Mouse (Mus musculus) layer of hippocampus, adult 2 months (tissue): ENCODE measurements around the gene Gm49320. TPM values are rescaled to one million over a fixed set of nuclear protein-coding genes. Genes with fewer than 3 reads are reported as not detected.
"Not testable (repeated sequence)": the region's sequence is repeated elsewhere in the genome, so short reads cannot be mapped to it uniquely, and the experiment has no call there.

ENCODE experiments used
- DNase-seq, 2 experiments: peaks; one replicate each; pipeline ENCODE4 v3.0.0; 2022; ENCODE audit warnings: low spot score in 2 of 2
- H3K27ac ChIP-seq: fragments of 200-600 bp; 2 replicates; pipeline ENCODE4 v1.8.1; 2022
- H3K4me3 ChIP-seq: fragments of 200-600 bp; 2 replicates; pipeline ENCODE4 v1.8.1; 2022; ENCODE audit warnings: mild to moderate bottlenecking
- CTCF ChIP-seq: fragments of 200-600 bp; conservative IDR thresholded peaks from 2 replicates; pipeline ENCODE4 v1.8.1; 2022; ENCODE audit warnings: antibody characterized with exemption, mild to moderate bottlenecking, moderate library complexity
- total RNA-seq, 2 experiments: library from RNA; stranded (reverse); gene quantifications; 2 replicates each; pipeline ENCODE4 v1.2.3; 2021

Gene Gm49320
- total RNA-seq, 2 experiments from 2014 or later = 1.1 to 2.4 TPM

GRCm38 (mm10) chr8:4237814-4238433 lies 741 bp upstream of the Gm49320 start:
- H3K4me3 ChIP-seq = peak overlapping the region; percentile 92
- TF ChIP-seq CTCF = no peak
- H3K27ac ChIP-seq = peak overlapping the region; percentile 94
- DNase-seq = no peak

- DNase-seq = no peak
- no peak for TF ChIP-seq CTCF
- peak overlapping the region; percentile 94 for H3K27ac ChIP-seq
- peak overlapping the region; percentile 92 for H3K4me3 ChIP-seq
Measured at GRCm38 (mm10) chr8:4239193-4239890, 677 bp downstream of the Gm49320 start.

- TF ChIP-seq CTCF = no peak
- Histone ChIP-seq H3K4me3 (no peak overlapping the region), H3K27ac (no peak overlapping the region)
- no peak for DNase-seq
Measured at GRCm38 (mm10) chr8:4245061-4245460, 6.4 kb downstream of the Gm49320 start.

- H3K27ac ChIP-seq = no peak overlapping the region
- H3K4me3 ChIP-seq = no peak overlapping the region
- DNase-seq = no peak
- TF ChIP-seq CTCF = no peak
Measured at GRCm38 (mm10) chr8:4245737-4246136, 7.1 kb downstream of the Gm49320 start.

- H3K27ac ChIP-seq = no peak overlapping the region
- no peak for TF ChIP-seq CTCF
- no peak overlapping the region for H3K4me3 ChIP-seq
- no peak for DNase-seq
Measured at GRCm38 (mm10) chr8:4247241-4247640, 8.6 kb downstream of the Gm49320 start.

GRCm38 (mm10) chr8:4247951-4248540 lies 9.4 kb downstream of the Gm49320 start, which contains the start of gene Tgfbr3l:
Tgfbr3l (plus strand) TSS chr8:4248214.
- DNase-seq = no peak
- H3K4me3 ChIP-seq = no peak within 1 kb of the TSS
- TF ChIP-seq CTCF = no peak
- H3K27ac ChIP-seq = peak within 1 kb of the TSS; percentile 43; the same call in 1 of the 2 replicates

- peak overlapping the region; percentile 43; the same call in 1 of the 2 replicates for H3K27ac ChIP-seq
- no peak for TF ChIP-seq CTCF
- DNase-seq = no peak
- H3K4me3 ChIP-seq = no peak overlapping the region
Measured at GRCm38 (mm10) chr8:4249213-4249612, 10.5 kb downstream of the Gm49320 start.

- Histone ChIP-seq H3K4me3 (no peak overlapping the region), H3K27ac (no peak overlapping the region)
- DNase-seq = peak; percentile 86 to 91
- peak; percentile 97 for TF ChIP-seq CTCF
Measured at GRCm38 (mm10) chr8:4250306-4250970, 11.8 kb downstream of the Gm49320 start.

- no peak for DNase-seq
- TF ChIP-seq CTCF = no peak
- peak overlapping the region; percentile 95 for H3K4me3 ChIP-seq
- peak overlapping the region; percentile 97 for H3K27ac ChIP-seq
Measured at GRCm38 (mm10) chr8:4252116-4252760, 13.6 kb downstream of the Gm49320 start.

- no peak for TF ChIP-seq CTCF
- Histone ChIP-seq H3K4me3 (peak within 1 kb of the TSS; percentile 95), H3K27ac (peak within 1 kb of the TSS; percentile 97)
- peak; percentile 94 for DNase-seq
Measured at GRCm38 (mm10) chr8:4252934-4253841, 14.5 kb downstream of the Gm49320 start, which contains the start of gene Snapc2. Snapc2 (plus strand) TSS chr8:4253080.

- TF ChIP-seq CTCF = peak; percentile 72
- peak; percentile 64 to 65 for DNase-seq
- Histone ChIP-seq H3K4me3 (peak overlapping the region; percentile 95), H3K27ac (peak overlapping the region; percentile 97)
Measured at GRCm38 (mm10) chr8:4254001-4254400, 15.3 kb downstream of the Gm49320 start.

- not testable (repeated sequence) for DNase-seq, H3K4me3 ChIP-seq
- peak overlapping the region; percentile 97 for H3K27ac ChIP-seq
Measured at GRCm38 (mm10) chr8:4255471-4255870, 16.8 kb downstream of the Gm49320 start.
